Mouse (Mus musculus) heart, embryonic 11.5 days (tissue): ENCODE data around the gene Pla2g2c. TPM values are rescaled to one million over a fixed set of nuclear protein-coding genes. Genes with fewer than 3 reads are reported as not detected.

Experiments used
- ATAC-seq: fragments of 200-750 bp; cut with Nextera tagmentation; replicated peaks from 2 replicates; pipeline ENCODE4 v1.8.0; 2017; ENCODE audit warnings: moderate library complexity; ENCODE audit not compliant: insufficient number of reproducible peaks, low FRiP score, low TSS enrichment
- H3K27ac ChIP-seq: fragments of 300-500 bp; sonication (generic); 2 replicates; pipeline ENCODE4 v1.5.1; 2014; ENCODE audit warnings: mild to moderate bottlenecking, low read depth, low read length
- H3K27me3 ChIP-seq: fragments of 300-500 bp; sonication (generic); 2 replicates; pipeline ENCODE4 v1.6.1; 2014; ENCODE audit warnings: mild to moderate bottlenecking, low read length, mixed read lengths; ENCODE audit not compliant: control insufficient read depth, insufficient read depth
- H3K36me3 ChIP-seq: fragments of 300-500 bp; sonication (generic); 2 replicates; pipeline ENCODE4 v1.6.1; 2014; ENCODE audit warnings: mild to moderate bottlenecking, low read length, moderate library complexity, mixed read lengths; ENCODE audit not compliant: control insufficient read depth, insufficient read depth
- H3K4me1 ChIP-seq: fragments of 300-500 bp; sonication (generic); 2 replicates; pipeline ENCODE4 v1.6.1; 2014; ENCODE audit warnings: low read length; ENCODE audit not compliant: control insufficient read depth, insufficient read depth
- H3K4me2 ChIP-seq: fragments of 300-500 bp; sonication (generic); 2 replicates; pipeline ENCODE4 v1.6.1; 2014; ENCODE audit warnings: mild to moderate bottlenecking, moderate library complexity
- H3K4me3 ChIP-seq: fragments of 300-500 bp; sonication (generic); 2 replicates; pipeline ENCODE4 v1.5.1; 2014; ENCODE audit warnings: low read depth, low read length
- H3K9ac ChIP-seq: fragments of 300-500 bp; sonication (generic); 2 replicates; pipeline ENCODE4 v1.6.1; 2014; ENCODE audit warnings: mild to moderate bottlenecking, low read depth, low read length, moderate library complexity
- H3K9me3 ChIP-seq: fragments of 300-500 bp; sonication (generic); replicated peaks from 2 replicates; pipeline ENCODE4 v1.6.1; 2016; ENCODE audit warnings: low read length; ENCODE audit not compliant: control insufficient read depth
- WGBS: fragments of 180-500 bp; shearing (Covaris S2); extraction: QIAGEN DNeasy Blood & Tissue Kit; methylation state at CpG from one replicate; pipeline ENCODE4 v1.1.7; 2014; ENCODE audit not compliant: insufficient replicate concordance; 5-methylcytosine and 5-hydroxymethylcytosine counted together
- polyA plus RNA-seq: library from polyadenylated mRNA; unstranded; fragments of >200 nt; fragmentation: Nextera tagmentation; extraction: Ambion mirVana; gene quantifications from 2 replicates; pipeline ENCODE4 v1.2.1, GENCODE M21; 2014

The Pla2g2c gene
- polyA plus RNA-seq, 1 experiment from 2014 or later: 0.52 TPM

GRCm38 (mm10) chr4:138747851-138748250 is 23.3 kb downstream of the Pla2g2c start:
- H3K36me3 ChIP-seq: no peaks in the 10 kb centered on the region
- peaks cover 10% of the 10 kb centered on the region for H3K27me3 ChIP-seq
- H3K4me2 ChIP-seq: no peak overlapping the region
- ATAC-seq: no peak
- H3K9me3 ChIP-seq: no peaks in the 10 kb centered on the region
- H3K4me1 ChIP-seq: no peaks in the 10 kb centered on the region
- no peak overlapping the region for H3K9ac ChIP-seq
- no peak overlapping the region for H3K4me3 ChIP-seq
- H3K27ac ChIP-seq: no peak overlapping the region
- WGBS: 59% methylated on average over 10 of the region's 10 CpGs

GRCm38 (mm10) chr4:138748369-138749072 is 23.9 kb downstream of the Pla2g2c start:
- Histone ChIP-seq H3K27ac (no peak overlapping the region), H3K36me3 (no peaks in the 10 kb centered on the region), H3K9ac (no peak overlapping the region), H3K4me3 (no peak overlapping the region), H3K4me1 (no peaks in the 10 kb centered on the region), H3K9me3 (no peaks in the 10 kb centered on the region), H3K4me2 (no peak overlapping the region), H3K27me3 (peaks cover 8% of the 10 kb centered on the region)
- ATAC-seq: no peak
- 46% methylated on average over 8 of the region's 8 CpGs for WGBS

- H3K27ac ChIP-seq: no peak overlapping the region
- no peaks in the 10 kb centered on the region for H3K9me3 ChIP-seq
- no peak overlapping the region for H3K4me3 ChIP-seq
- peaks cover 3% of the 10 kb centered on the region; the same call in 1 of the 2 replicates for H3K27me3 ChIP-seq
- H3K9ac ChIP-seq: no peak overlapping the region
- WGBS: 87% methylated on average over 6 of the region's 6 CpGs
- ATAC-seq: no peak
- no peaks in the 10 kb centered on the region for H3K4me1 ChIP-seq
- no peak overlapping the region for H3K4me2 ChIP-seq
- no peaks in the 10 kb centered on the region for H3K36me3 ChIP-seq
These were observed 28.0 kb downstream of the Pla2g2c start for GRCm38 (mm10) chr4:138752603-138753002.

- H3K27ac ChIP-seq: no peak overlapping the region
- no peak for ATAC-seq
- H3K27me3 ChIP-seq: no peaks in the 10 kb centered on the region
- no peaks in the 10 kb centered on the region for H3K4me1 ChIP-seq
- H3K9me3 ChIP-seq: no peaks in the 10 kb centered on the region
- no peak overlapping the region for H3K4me3 ChIP-seq
- no peak overlapping the region for H3K4me2 ChIP-seq
- H3K36me3 ChIP-seq: no peaks in the 10 kb centered on the region
- WGBS: 76% methylated on average over 3 of the region's 3 CpGs
- no peak overlapping the region for H3K9ac ChIP-seq
These were observed 29.0 kb downstream of the Pla2g2c start for GRCm38 (mm10) chr4:138753608-138754007.

GRCm38 (mm10) chr4:138754432-138754831 is 29.8 kb downstream of the Pla2g2c start:
- 40% methylated on average over 9 of the region's 9 CpGs for WGBS
- Histone ChIP-seq H3K4me1 (no peaks in the 10 kb centered on the region), H3K4me3 (no peak overlapping the region), H3K9me3 (no peaks in the 10 kb centered on the region), H3K27ac (no peak overlapping the region), H3K4me2 (no peak overlapping the region), H3K36me3 (no peaks in the 10 kb centered on the region), H3K9ac (no peak overlapping the region), H3K27me3 (no peaks in the 10 kb centered on the region)
- no peak for ATAC-seq

- Histone ChIP-seq H3K9me3 (no peaks in the 10 kb centered on the region), H3K36me3 (no peaks in the 10 kb centered on the region), H3K9ac (no peak overlapping the region), H3K27ac (no peak overlapping the region), H3K4me2 (no peak overlapping the region), H3K4me1 (no peaks in the 10 kb centered on the region), H3K27me3 (no peaks in the 10 kb centered on the region), H3K4me3 (no peak overlapping the region)
- no peak for ATAC-seq
- 53% methylated on average over 4 of the region's 4 CpGs for WGBS
These were observed 30.8 kb downstream of the Pla2g2c start for GRCm38 (mm10) chr4:138755439-138755838.

GRCm38 (mm10) chr4:138755983-138756382 is 31.4 kb downstream of the Pla2g2c start:
- WGBS: 85% methylated on average over 11 of the region's 11 CpGs
- Histone ChIP-seq H3K9me3 (no peaks in the 10 kb centered on the region), H3K4me2 (no peak overlapping the region), H3K4me1 (no peaks in the 10 kb centered on the region), H3K27me3 (no peaks in the 10 kb centered on the region), H3K4me3 (no peak overlapping the region), H3K9ac (no peak overlapping the region), H3K27ac (no peak overlapping the region), H3K36me3 (no peaks in the 10 kb centered on the region)
- ATAC-seq: no peak

- H3K9me3 ChIP-seq: no peaks in the 10 kb centered on the region
- H3K4me2 ChIP-seq: no peak within 1 kb of the TSS
- WGBS: 83% methylated on average over 8 of the region's 8 CpGs
- no peaks in the 10 kb centered on the region for H3K27me3 ChIP-seq
- H3K27ac ChIP-seq: no peak within 1 kb of the TSS
- H3K9ac ChIP-seq: no peak within 1 kb of the TSS
- no peaks in the 10 kb centered on the region for H3K36me3 ChIP-seq
- no peaks in the 10 kb centered on the region for H3K4me1 ChIP-seq
- ATAC-seq: no peak
- H3K4me3 ChIP-seq: no peak within 1 kb of the TSS
These were observed 32.8 kb downstream of the Pla2g2c start, which contains the start of gene Pla2g2f for GRCm38 (mm10) chr4:138757416-138757815. Gene Pla2g2f, minus strand, starts transcription at chr4:138757626.

- no peaks in the 10 kb centered on the region for H3K4me1 ChIP-seq
- ATAC-seq: no peak
- no peaks in the 10 kb centered on the region for H3K27me3 ChIP-seq
- H3K9me3 ChIP-seq: no peaks in the 10 kb centered on the region
- H3K27ac ChIP-seq: no peak overlapping the region
- 69% methylated on average over 9 of the region's 9 CpGs for WGBS
- H3K36me3 ChIP-seq: no peaks in the 10 kb centered on the region
- no peak overlapping the region for H3K4me2 ChIP-seq
- no peak overlapping the region for H3K9ac ChIP-seq
- no peak overlapping the region for H3K4me3 ChIP-seq
These were observed 37.7 kb downstream of the Pla2g2c start for GRCm38 (mm10) chr4:138762266-138762665.
